Mouse (Mus musculus) stomach, postnatal 0 days (tissue): ENCODE measurements around the gene Fam131c.

Source experiments
- CTCF ChIP-seq: IDR thresholded peaks from 2 replicates; pipeline ENCODE4 v1.5.1; 2016; ENCODE audit warnings: antibody characterized with exemption, low read depth, mild to moderate bottlenecking, moderate library complexity
- EP300 ChIP-seq: optimal IDR thresholded peaks from 2 replicates; pipeline ENCODE3; 2016; ENCODE audit warnings: antibody characterized with exemption

DNA sequence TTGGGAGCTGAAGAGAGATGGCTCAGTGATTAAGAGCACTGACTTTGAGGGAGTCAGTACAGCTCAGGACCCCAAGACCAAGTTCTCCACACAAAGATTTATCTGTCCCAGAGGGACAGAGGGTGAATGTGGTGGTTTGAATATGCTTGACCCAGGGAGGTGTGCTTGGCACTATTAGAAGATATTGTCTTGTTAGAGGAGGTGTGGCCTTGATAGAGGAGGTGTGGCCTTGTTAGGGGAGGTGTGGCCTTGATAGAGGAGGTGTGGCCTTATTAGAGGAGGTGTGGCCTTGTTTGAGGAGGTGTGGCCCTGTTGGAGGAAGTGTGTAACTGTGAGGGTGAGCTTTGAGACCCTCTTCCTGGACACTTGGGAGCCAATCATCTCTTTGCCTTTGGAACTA, 10.2 kb upstream of the Fam131c start:
- TF ChIP-seq EP300 (no peak), CTCF (no peak)
